Mouse (Mus musculus) activated CD4-positive, CD25-positive, alpha-beta regulatory T cell (primary cell): ENCODE data around the gene Rdh8. TPM values are rescaled to one million over a fixed set of nuclear protein-coding genes. Genes with fewer than 3 reads are reported as not detected.

Source experiments
- polyA plus RNA-seq, 2 experiments: library from polyadenylated mRNA; unstranded; fragments of 100-300 nt; shearing (Covaris generic); gene quantifications; one replicate each; pipeline ENCODE4 v1.2.1; 2017

The Rdh8 gene
- polyA plus RNA-seq, result not detected

DNA sequence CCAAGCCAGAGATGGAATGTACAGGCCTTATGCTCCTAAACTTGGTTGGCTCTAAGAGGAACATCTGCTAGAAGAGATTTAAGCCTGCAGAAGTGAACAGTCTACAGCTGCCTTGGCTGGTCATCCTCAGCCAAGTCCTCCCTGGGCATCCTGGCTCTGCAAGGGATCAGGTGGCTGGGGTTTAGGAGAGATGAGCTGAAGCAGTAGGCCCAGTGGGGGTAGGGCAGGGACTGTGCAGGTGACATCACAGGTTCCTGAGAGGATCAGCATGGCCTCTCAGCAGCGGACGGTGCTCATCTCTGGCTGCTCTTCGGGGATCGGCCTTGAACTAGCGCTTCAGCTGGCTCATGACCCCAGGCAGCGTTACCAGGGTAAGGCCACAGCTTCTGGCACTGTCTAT is at the start of gene Rdh8:
TSS of gene Rdh8 (plus strand) at position 268 of the 400 bp plus-strand sequence.

DNA sequence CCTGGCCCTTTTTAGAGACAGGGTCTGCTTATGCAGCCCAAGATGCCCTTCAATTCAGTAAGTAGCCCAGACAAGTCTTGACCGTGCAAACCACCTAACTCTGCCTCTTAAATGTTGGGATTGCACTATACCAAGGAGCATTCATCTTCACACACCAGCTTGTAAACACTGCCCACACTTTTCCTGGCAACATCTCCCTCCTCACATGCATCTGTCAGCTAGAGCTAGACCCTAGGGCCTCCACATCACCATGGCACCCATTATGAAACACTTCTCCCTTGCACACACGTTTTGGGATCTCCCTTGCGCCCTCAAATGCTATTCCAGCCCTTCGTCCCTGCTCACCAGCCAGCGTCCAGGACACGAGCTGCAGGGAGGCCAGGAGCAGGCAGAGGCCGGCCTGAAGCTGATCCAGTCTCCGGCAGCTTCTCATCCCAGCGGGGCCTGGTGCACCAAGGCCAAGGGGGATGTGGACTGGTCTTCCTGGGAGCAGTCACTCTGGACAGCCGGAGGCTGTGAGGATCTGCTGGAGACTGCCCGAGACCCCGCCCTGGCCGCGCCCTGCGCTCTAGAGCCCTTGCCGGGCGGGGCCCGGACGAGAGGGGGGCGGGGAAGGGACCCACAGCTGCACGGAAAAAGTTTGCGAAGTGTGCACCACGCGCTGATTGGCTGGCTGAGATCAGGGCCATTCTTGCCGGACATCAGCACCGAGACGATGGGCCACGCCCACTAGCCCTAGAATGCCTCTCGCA is 3.6 kb upstream of the Rdh8 start, which contains the start of gene Col5a3:
TSS of gene Col5a3 (minus strand) at position 547 of the 752 bp plus-strand sequence.

DNA sequence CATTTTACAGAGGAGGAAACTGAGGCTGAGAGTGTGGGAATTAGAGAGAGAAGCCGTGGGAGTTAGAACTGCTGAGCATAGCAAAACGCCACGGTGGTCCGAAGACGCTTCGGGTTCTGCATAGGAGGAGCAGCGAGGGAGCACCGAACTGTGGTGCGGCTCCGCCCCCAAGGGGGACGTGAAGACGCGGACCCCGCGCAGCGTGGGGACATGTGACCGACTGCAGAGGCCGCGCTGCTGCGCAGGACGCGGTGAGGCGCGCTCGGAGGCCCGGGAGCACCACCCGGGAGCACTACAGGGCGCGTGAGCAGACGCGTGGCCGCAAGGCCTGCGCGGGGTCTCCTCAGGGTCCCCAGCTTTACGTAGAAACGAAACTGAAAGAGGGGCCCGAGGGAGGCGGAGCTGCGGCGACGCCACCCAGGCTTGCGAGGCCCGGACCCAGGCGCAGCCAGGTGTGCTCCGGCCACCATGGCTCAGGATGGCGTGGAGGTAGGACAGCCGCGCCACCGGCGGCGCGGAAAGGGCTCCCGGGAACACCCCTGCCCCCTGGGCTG is 50.2 kb downstream of the Rdh8 start, which contains the start of gene A230050P20Rik:
TSS of gene A230050P20Rik (plus strand) at position 195 of the 554 bp plus-strand sequence.

Other genes with a start within 250 kb of the Rdh8 start
- gene Zfp846, start 237.2 kb upstream of the Rdh8 start, polyA plus RNA-seq, result 10 to 100 TPM; 10.5 to 10.9 TPM
- gene Ubl5, start 175.6 kb upstream of the Rdh8 start, polyA plus RNA-seq, result 100 to 1,000 TPM; 410 to 443 TPM
- 10 to 100 TPM; 38.6 to 46.9 TPM for gene Fbxl12, start 173.7 kb upstream of the Rdh8 start, polyA plus RNA-seq
- 10 to 100 TPM; 23.0 to 28.2 TPM for gene Pin1, start 166.4 kb upstream of the Rdh8 start, polyA plus RNA-seq
- under 1 TPM; 0.11 to 0.80 TPM for gene Olfm2, start 72.2 kb upstream of the Rdh8 start, polyA plus RNA-seq
- under 1 TPM in 1 of 2 experiments, not detected in 1; 0.05 TPM for gene Col5a3, start 3.4 kb upstream of the Rdh8 start, polyA plus RNA-seq
- 10 to 100 TPM; 41.6 to 48.0 TPM for gene A230050P20Rik, start 50.1 kb downstream of the Rdh8 start, polyA plus RNA-seq
- gene Angptl6, start 61.2 kb downstream of the Rdh8 start, polyA plus RNA-seq, result 1 to 10 TPM; 1.7 to 3.3 TPM
- gene Ppan, start 69.7 kb downstream of the Rdh8 start, polyA plus RNA-seq, result 10 to 100 TPM; 51.5 to 79.7 TPM
- 100 to 1,000 TPM; 206 to 307 TPM for gene Eif3g, start 80.1 kb downstream of the Rdh8 start, polyA plus RNA-seq
- gene Dnmt1, start 141.4 kb downstream of the Rdh8 start, polyA plus RNA-seq, result 10 to 100 TPM; 40.3 to 87.6 TPM
- gene S1pr2, start 158.3 kb downstream of the Rdh8 start, polyA plus RNA-seq, result 10 to 100 TPM in 1 of 2 experiments, 1 to 10 TPM in 1; 8.7 to 17.8 TPM
- gene Mrpl4, start 184.2 kb downstream of the Rdh8 start, polyA plus RNA-seq, result 100 to 1,000 TPM; 128 to 147 TPM
- gene Icam1, start 197.5 kb downstream of the Rdh8 start, polyA plus RNA-seq, result 100 to 1,000 TPM in 1 of 2 experiments, 10 to 100 TPM in 1; 79.0 to 136 TPM
- gene Icam4, start 210.9 kb downstream of the Rdh8 start, polyA plus RNA-seq, result under 1 TPM; 0.69 to 0.85 TPM
- 1 to 10 TPM; 1.3 to 2.1 TPM for gene Icam5, start 213.6 kb downstream of the Rdh8 start, polyA plus RNA-seq
- under 1 TPM in 1 of 2 experiments, not detected in 1; 0.47 TPM for gene Zglp1, start 248.6 kb downstream of the Rdh8 start, polyA plus RNA-seq